Mouse (Mus musculus) neural tube, embryonic 12.5 days (tissue): Measurements from ENCODE around the gene Tssk6. TPM values are rescaled to one million over a fixed set of nuclear protein-coding genes. Genes with fewer than 3 reads are reported as not detected.
"Not testable (repeated sequence)": the region's sequence is repeated elsewhere in the genome, so short reads cannot be mapped to it uniquely, and the experiment has no call there.

Source experiments
- ATAC-seq: fragments of 200-750 bp; cut with Nextera tagmentation; 2 replicates; pipeline ENCODE4 v1.8.0; 2017; ENCODE audit warnings: low read depth, mild to moderate bottlenecking, moderate TSS enrichment, moderate library complexity; ENCODE audit not compliant: low FRiP score
- H3K27ac ChIP-seq: fragments of 300-500 bp; sonication (generic); 2 replicates; pipeline ENCODE4 v1.5.1; 2016
- H3K27me3 ChIP-seq: fragments of 300-500 bp; sonication (generic); replicated peaks from 2 replicates; pipeline ENCODE4 v1.6.1; 2016; ENCODE audit warnings: mild to moderate bottlenecking
- H3K36me3 ChIP-seq: fragments of 300-500 bp; sonication (generic); 2 replicates; pipeline ENCODE4 v1.6.1; 2016; ENCODE audit warnings: mild to moderate bottlenecking
- H3K4me1 ChIP-seq: fragments of 300-500 bp; sonication (generic); 2 replicates; pipeline ENCODE4 v1.6.1; 2016
- H3K4me2 ChIP-seq: fragments of 300-500 bp; sonication (generic); replicated peaks from 2 replicates; pipeline ENCODE4 v1.6.1; 2016; ENCODE audit warnings: mild to moderate bottlenecking
- H3K4me3 ChIP-seq: fragments of 300-500 bp; sonication (generic); 2 replicates; pipeline ENCODE4 v1.5.1; 2016
- H3K9ac ChIP-seq: fragments of 300-500 bp; sonication (generic); 2 replicates; pipeline ENCODE4 v1.6.1; 2016; ENCODE audit warnings: mild to moderate bottlenecking
- H3K9me3 ChIP-seq: fragments of 300-500 bp; sonication (generic); 2 replicates; pipeline ENCODE4 v1.6.1; 2016; ENCODE audit warnings: mild to moderate bottlenecking
- WGBS: fragments of 180-500 bp; shearing (Covaris S2); methylation state at CpG from one replicate; pipeline ENCODE4 v1.1.7; 2016; 5-methylcytosine and 5-hydroxymethylcytosine counted together
- polyA plus RNA-seq: library from polyadenylated mRNA; unstranded; fragments of >200 nt; fragmentation: Nextera tagmentation; extraction: Ambion mirVana; gene quantifications from 2 replicates; pipeline ENCODE4 v1.2.1, GENCODE M21; 2016

The Tssk6 gene
- polyA plus RNA-seq, 1 experiment from 2014 or later: 4.3 TPM

DNA sequence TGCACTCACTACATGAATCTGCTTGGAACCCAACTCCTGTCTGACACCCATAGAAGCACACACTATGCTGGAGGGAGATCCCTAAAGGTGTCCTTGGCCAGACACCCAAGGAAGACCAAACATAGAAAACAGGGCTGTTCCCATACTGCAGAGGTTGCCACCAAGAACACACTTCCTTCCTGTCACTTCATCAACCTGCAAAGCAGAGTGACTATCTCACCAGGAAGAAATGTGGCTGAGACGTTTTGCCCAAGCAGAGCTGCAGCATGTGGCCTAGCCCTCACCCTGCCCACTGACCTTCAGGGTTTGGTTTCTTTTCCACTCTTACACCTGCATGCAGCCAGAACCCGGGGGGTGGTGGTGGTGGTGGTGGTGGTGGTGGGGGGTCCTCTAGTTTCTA is 31.8 kb downstream of the Tssk6 start:
- WGBS: 85% methylated on average over 2 of the region's 2 CpGs
- Histone ChIP-seq H3K4me3 (no peak overlapping the region), H3K4me1 (no peaks in the 10 kb centered on the region), H3K4me2 (no peak overlapping the region), H3K27me3 (no peaks in the 10 kb centered on the region), H3K9ac (no peak overlapping the region), H3K36me3 (peaks cover 19% of the 10 kb centered on the region), H3K27ac (no peak overlapping the region), H3K9me3 (no peaks in the 10 kb centered on the region)
- no peak for ATAC-seq

DNA sequence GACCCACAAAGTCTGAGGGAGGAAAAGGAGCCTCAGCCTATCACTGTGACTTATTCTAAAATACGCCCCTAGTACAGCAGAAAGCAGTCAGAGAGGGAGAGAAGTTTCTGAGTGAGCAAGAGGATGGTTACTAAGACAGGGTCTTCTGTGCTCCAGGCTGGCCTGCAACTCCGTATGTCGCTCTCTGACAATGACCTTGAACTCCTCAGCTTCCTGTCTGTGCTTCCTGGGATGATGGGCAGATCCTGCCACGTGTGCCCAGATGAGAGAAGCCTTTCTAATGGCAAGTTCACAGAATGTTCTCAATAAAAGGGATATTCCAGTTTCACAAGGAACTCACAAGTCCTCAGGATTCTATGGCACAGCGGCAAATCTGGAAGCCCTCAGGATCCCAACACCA is 32.6 kb downstream of the Tssk6 start:
- Histone ChIP-seq H3K9me3 (no peaks in the 10 kb centered on the region), H3K4me1 (no peaks in the 10 kb centered on the region), H3K27me3 (no peaks in the 10 kb centered on the region), H3K36me3 (peaks cover 19% of the 10 kb centered on the region), H3K9ac (no peak overlapping the region), H3K4me2 (no peak overlapping the region), H3K4me3 (no peak overlapping the region), H3K27ac (no peak overlapping the region)
- 90% methylated on average over 5 of the region's 5 CpGs for WGBS
- no peak for ATAC-seq

- no peaks in the 10 kb centered on the region for H3K27me3 ChIP-seq
- no peak for ATAC-seq
- H3K9me3 ChIP-seq: no peaks in the 10 kb centered on the region
- H3K4me2 ChIP-seq: no peak overlapping the region
- 0 out of 2 replicates have a peak, but pooled peaks cover 2% of the 10 kb centered on the region for H3K4me1 ChIP-seq
- H3K27ac ChIP-seq: no peak overlapping the region
- 93% methylated on average over 3 of the region's 3 CpGs for WGBS
- H3K36me3 ChIP-seq: peaks cover 19% of the 10 kb centered on the region
- no peak overlapping the region for H3K4me3 ChIP-seq
- H3K9ac ChIP-seq: no peak overlapping the region
These were observed 33.4 kb downstream of the Tssk6 start for GRCm38 (mm10) chr8:69935431-69935830.

- 71% methylated on average over 7 of the region's 7 CpGs for WGBS
- peak; percentile 73 for ATAC-seq
- Histone ChIP-seq H3K27me3 (no peaks in the 10 kb centered on the region), H3K4me1 (0 out of 2 replicates have a peak, but pooled peaks cover 2% of the 10 kb centered on the region), H3K4me3 (no peak overlapping the region), H3K9ac (no peak overlapping the region; the same call in 1 of the 2 replicates), H3K36me3 (peaks cover 19% of the 10 kb centered on the region), H3K27ac (0 out of 2 replicates have a peak overlapping the region, but pooled peaks have one; percentile 1), H3K4me2 (no peak overlapping the region), H3K9me3 (no peaks in the 10 kb centered on the region)
These were observed 34.2 kb downstream of the Tssk6 start for GRCm38 (mm10) chr8:69936050-69936794.

DNA sequence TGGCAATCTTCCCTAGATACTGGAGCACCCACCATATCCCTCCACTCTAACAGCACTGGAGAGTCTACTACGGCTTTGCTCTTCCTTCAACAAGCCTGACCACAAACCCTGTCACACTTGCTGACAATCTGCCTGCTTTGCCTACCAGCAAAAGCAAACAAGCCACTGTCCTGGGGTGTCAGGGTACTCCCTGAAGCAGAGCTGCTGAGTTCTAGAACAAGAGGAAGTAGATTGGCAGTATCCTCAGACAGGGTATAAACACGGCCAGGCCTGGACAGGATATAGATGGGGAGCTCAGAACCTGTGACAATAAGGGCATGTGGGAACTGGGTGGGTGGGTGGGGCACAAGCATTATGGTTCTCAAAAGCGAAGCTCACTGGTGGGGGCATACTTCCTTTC is 35.5 kb downstream of the Tssk6 start:
- 0 out of 2 replicates have a peak, but pooled peaks cover 2% of the 10 kb centered on the region for H3K4me1 ChIP-seq
- no peak overlapping the region for H3K27ac ChIP-seq
- WGBS: 93% methylated on average over 3 of the region's 3 CpGs
- H3K9me3 ChIP-seq: no peaks in the 10 kb centered on the region
- no peak for ATAC-seq
- H3K4me3 ChIP-seq: no peak overlapping the region
- no peaks in the 10 kb centered on the region for H3K27me3 ChIP-seq
- H3K36me3 ChIP-seq: peaks cover 19% of the 10 kb centered on the region
- H3K9ac ChIP-seq: no peak overlapping the region
- H3K4me2 ChIP-seq: no peak overlapping the region

DNA sequence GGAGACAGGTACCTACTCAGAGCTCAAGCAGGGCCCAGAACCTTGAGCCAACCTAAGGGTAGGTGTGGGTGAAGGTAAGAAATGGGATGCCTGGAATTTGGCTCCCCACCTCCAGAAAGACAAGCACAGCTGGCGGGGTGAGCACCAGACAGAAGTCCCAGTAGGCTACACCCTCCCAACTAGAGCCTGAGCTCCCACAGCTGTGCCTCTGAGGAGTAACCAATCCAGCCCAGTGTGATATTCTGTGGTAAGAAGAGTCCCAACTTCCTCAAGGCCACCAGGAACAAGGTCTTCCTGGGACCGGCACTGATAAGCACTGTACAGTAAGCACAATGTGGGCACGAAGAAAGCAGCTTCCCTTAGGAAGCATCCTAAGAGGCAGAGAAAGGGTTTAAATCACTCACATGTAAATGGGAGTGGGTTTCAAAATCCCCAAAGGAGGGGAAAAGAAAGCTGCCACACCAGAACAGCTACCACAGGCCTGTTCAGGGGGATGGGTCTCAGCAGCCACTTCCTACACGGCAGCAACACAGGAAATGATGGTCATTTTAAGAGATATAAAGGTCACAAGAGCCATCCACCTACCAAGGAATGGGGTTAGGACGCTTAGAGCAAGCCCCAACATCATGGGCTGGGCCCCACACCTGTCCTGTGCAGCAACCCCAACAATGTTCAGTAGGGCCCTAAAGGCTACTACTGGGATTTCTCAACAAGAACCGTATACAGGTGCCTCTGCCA is 36.4 kb downstream of the Tssk6 start:
- Histone ChIP-seq H3K4me3 (no peak overlapping the region), H3K4me1 (0 out of 2 replicates have a peak, but pooled peaks cover 2% of the 10 kb centered on the region), H3K4me2 (no peak overlapping the region), H3K9me3 (no peaks in the 10 kb centered on the region), H3K27ac (no peak overlapping the region), H3K27me3 (no peaks in the 10 kb centered on the region), H3K36me3 (peaks cover 19% of the 10 kb centered on the region), H3K9ac (no peak overlapping the region)
- 85% methylated on average over 6 of the region's 6 CpGs for WGBS
- no peak for ATAC-seq

DNA sequence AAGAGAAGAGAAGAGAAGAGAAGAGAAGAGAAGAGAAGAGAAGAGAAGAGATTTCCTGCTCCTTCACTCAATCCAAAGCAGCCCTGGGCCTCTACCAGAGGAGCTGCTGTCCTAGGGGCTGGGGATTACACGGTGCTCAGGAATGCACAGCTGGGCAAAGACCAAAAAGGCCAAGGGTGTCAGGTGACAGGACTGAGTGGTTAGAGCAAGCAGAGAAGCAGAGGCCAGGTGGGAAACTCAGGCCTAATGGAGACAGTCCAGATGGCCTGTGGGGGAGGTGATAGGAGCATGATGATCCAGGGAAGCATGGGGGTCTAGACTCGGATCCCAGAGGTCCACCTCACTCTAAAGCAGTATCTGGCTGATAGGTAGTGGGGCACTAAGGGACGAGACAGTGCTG is 37.6 kb downstream of the Tssk6 start:
- peaks cover 10% of the 10 kb centered on the region for H3K36me3 ChIP-seq
- H3K9ac ChIP-seq: no peak overlapping the region
- no peak overlapping the region for H3K27ac ChIP-seq
- WGBS: 54% methylated on average over 3 of the region's 3 CpGs
- H3K4me2 ChIP-seq: no peak overlapping the region
- H3K4me3 ChIP-seq: no peak overlapping the region
- ATAC-seq: no peak
- H3K9me3 ChIP-seq: no peaks in the 10 kb centered on the region
- H3K4me1 ChIP-seq: 0 out of 2 replicates have a peak, but pooled peaks cover 2% of the 10 kb centered on the region
- no peaks in the 10 kb centered on the region for H3K27me3 ChIP-seq

- Histone ChIP-seq H3K36me3 (peaks cover 4% of the 10 kb centered on the region), H3K4me3 (no peak overlapping the region), H3K9me3 (no peaks in the 10 kb centered on the region), H3K4me2 (no peak overlapping the region), H3K27me3 (no peaks in the 10 kb centered on the region), H3K4me1 (0 out of 2 replicates have a peak, but pooled peaks cover 2% of the 10 kb centered on the region), H3K27ac (no peak overlapping the region), H3K9ac (no peak overlapping the region)
- ATAC-seq: no peak
- whole genome bisulfite sequencing: 91% methylated on average over 2 of the region's 2 CpGs
These were observed 38.4 kb downstream of the Tssk6 start for GRCm38 (mm10) chr8:69940386-69940785.

- not testable (repeated sequence) for H3K4me2 ChIP-seq, H3K4me1 ChIP-seq, H3K27ac ChIP-seq, H3K9me3 ChIP-seq, ATAC-seq, H3K9ac ChIP-seq, H3K36me3 ChIP-seq, H3K4me3 ChIP-seq, H3K27me3 ChIP-seq
- WGBS: 87% methylated on average over 3 of the region's 3 CpGs
These were observed 40.5 kb downstream of the Tssk6 start for GRCm38 (mm10) chr8:69942495-69942894.

GRCm38 (mm10) chr8:69950300-69950699 is 48.3 kb downstream of the Tssk6 start:
- Histone ChIP-seq H3K4me1 (peaks cover 6% of the 10 kb centered on the region; the same call in 1 of the 2 replicates), H3K36me3 (peaks cover 6% of the 10 kb centered on the region; the same call in 1 of the 2 replicates)
- 87% methylated on average over 2 of the region's 2 CpGs for WGBS

More at GRCm38 (mm10) chr8:69950300-69950699, 48.3 kb downstream of the Tssk6 start:
- Histone ChIP-seq H3K4me2 (no peak overlapping the region), H3K27me3 (no peaks in the 10 kb centered on the region), H3K4me3 (no peak overlapping the region), H3K27ac (no peak overlapping the region), H3K9ac (no peak overlapping the region), H3K9me3 (no peaks in the 10 kb centered on the region)
- ATAC-seq: no peak
